Mouse (Mus musculus) embryo, embryonic 9.5 days (tissue): ENCODE data around the gene Gpr62.

Experiments used
- DNase-seq: peaks from one replicate; pipeline ENCODE4 v3.0.0-alpha.2; 2017; ENCODE audit errors: extremely low spot score

Gpr62 gene

GRCm38 (mm10) chr9:106456325-106457162 is 9.2 kb downstream of the Gpr62 start:
- DNase-seq = peak; percentile 81

DNA sequence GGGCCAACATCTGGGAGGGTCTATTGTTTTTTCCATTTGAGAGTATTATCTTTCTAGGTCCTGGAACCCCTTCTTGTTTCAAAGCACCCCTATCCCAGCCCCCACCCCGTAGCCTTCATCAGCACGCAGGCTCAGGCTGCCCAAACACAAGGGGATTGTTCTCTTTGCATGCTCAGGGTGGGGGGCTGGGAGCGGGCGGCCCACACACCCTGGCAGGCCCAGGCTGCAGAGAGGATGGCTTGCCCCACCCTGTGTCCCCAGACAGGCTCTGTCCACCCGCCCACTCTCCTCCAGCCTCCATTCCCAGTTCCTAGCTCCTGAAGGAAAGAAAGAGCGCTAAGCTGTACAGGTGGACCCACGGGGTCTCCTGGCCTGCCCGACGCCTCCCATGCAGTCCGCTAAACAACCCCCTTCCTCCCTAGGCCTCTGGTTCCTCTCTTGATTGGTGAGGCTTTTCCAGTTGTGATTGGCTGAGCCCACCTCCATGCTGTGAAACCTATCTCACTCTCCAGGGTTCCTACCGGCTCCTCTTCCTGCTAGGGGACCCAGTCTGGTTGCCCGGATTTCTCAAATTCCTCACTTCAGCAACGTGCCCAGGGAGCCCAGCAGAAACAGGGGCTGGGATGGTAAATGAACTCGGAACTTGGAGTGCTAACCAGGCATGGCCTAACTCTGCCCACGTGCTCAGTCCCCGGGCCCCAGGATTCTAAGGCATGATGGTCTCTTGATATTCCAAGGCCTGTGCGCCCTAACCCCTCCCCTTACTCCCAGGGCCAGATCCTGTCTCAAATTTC is 10.7 kb downstream of the Gpr62 start:
- peak; percentile 78 for DNase-seq

- DNase-seq = peak; percentile 71
Observed at GRCm38 (mm10) chr9:106454071-106454761, 11.5 kb downstream of the Gpr62 start.

DNA sequence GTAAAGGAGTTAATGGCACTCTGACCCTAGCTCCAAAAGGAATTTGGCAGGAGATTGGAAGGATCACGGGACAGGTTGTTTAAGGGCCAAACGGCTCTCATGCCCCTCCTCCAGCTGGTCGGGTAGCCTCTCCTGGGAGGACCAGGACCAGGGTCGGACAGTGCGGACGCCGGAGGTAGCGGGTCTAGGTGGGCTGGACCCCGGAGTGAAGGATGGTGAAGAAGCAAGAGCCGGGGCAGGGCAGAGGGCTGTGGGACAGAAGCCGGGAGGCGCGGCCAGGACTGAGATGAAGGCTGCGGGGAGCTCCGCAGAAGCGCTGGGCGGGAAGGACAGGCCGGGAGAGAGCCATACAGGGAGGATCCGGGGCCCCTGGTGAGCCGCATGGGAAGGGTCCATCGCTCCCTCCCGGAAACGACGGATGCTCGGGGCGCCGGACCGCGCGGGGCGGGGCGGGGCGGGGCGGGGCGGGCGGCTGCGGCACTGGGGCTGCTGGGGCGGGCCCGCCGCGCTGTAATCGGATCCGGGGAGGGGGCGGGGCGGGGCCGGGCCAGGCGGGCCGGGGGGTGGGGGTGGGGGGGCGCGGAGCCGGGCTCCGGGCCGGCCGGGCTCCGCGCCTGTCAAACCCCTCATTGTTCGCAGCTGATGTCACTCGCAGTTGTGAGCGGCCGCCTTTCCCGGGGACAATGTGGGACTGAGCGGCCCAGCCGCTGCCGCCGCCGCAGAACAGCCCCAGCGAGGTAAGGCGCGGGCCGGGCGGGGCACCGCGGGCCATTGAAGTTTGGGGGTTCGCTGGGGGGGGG is 12.3 kb downstream of the Gpr62 start, which contains the start of gene Pcbp4:
Gene Pcbp4, plus strand, starts transcription at position 21 of the 800 bp plus-strand sequence.
- DNase-seq = peak; percentile 93

DNA sequence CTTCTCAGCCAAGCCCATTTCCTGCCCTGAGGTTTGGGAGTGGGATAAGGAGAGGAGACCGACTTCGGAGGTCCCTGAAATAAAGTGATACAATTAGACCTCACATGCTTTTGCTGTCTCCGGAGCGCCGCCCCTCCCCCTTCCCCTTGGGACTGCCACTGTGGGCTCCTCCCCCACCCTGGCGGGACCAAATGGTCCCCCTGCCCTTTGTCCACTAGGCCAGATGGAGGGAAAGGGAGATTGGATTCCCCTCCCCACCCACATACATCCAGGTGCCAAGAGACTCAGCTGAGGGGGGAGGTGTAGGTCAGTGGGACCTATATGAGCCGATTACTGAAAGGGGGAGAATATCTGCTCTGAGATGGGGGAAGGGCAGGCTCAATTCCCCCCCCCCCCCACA is 12.9 kb downstream of the Gpr62 start:
- DNase-seq = peak; percentile 87

- no peak for DNase-seq
Observed at GRCm38 (mm10) chr9:106452351-106452750, 13.4 kb downstream of the Gpr62 start.

GRCm38 (mm10) chr9:106451899-106452298 is 13.8 kb downstream of the Gpr62 start:
- DNase-seq = no peak

GRCm38 (mm10) chr9:106451298-106451697 is 14.4 kb downstream of the Gpr62 start:
- no peak for DNase-seq

- peak; percentile 59 for DNase-seq
Observed at GRCm38 (mm10) chr9:106450661-106451060, 15.1 kb downstream of the Gpr62 start.

GRCm38 (mm10) chr9:106449947-106450346 is 15.8 kb downstream of the Gpr62 start:
- DNase-seq = no peak

GRCm38 (mm10) chr9:106448498-106449031 is 17.2 kb downstream of the Gpr62 start:
- peak; percentile 70 for DNase-seq

GRCm38 (mm10) chr9:106447951-106448350 is 17.8 kb downstream of the Gpr62 start:
- DNase-seq = no peak

DNA sequence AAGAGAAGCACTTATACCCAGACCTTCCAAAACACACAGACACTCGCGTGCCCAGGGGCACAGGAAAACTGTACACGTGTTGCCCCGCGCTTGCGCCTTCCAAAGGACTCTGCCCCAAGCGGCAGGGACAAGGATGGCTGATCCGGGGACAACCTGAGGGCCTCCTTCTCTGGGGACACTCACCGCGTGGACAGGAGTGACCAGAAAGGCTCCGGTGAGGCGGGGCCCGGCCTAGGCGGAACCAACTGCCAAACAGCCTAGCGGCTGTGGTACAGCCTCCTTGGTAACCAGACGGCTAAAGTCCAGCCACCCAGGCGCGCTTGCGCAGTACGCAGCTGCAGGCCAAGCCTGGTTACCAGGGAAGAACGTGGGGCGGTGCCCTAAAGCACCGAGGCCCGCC is 18.4 kb downstream of the Gpr62 start, which contains the start of the genes Abhd14b and Abhd14a:
Gene Abhd14b, plus strand, starts transcription at position 112 of the 400 bp plus-strand sequence.
Gene Abhd14a, minus strand, starts transcription at position 331 of the 400 bp plus-strand sequence.
- DNase-seq = peak; percentile 91

- no peak for DNase-seq
Observed at GRCm38 (mm10) chr9:106444836-106445235, 20.9 kb downstream of the Gpr62 start.

DNA sequence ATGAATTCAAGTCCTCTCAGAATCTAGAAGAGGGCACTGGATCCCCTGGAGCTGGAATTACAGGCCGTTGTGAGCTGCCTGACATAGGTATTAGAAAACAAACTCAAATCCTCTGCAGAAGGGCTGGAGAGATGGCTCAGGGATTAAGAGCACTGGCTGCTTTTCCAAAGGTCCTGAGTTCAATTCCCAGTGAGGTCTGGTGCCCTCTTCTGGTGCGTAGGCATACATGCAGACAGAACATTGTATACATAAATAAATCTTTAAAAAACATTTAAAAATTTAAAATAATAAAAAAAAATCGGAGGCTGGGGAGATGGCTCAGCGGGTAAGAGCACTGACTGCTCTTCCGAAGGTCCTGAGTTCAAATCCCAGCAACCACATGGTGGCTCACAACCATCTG is 23.1 kb downstream of the Gpr62 start:
- DNase-seq = no peak

DNA sequence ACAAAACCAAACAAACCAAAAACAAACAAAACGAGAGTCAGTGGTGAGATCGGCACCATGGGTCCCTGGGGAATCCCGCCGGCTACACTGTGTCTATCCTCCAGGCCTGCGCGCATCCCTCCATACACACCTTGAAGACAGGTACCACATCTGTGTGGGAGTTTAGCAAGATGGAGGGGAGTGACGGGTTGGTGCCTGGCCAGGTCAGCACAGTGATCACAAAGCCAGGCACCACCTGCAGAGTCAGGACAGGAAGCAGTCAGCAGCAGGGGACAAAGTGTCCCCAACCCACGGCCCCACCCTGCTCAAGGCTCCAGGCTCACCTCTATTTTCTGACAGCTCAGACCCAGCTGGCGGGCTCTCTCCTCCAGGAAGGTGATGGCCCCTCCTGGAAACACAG is 29.2 kb downstream of the Gpr62 start:
- no peak for DNase-seq

DNA sequence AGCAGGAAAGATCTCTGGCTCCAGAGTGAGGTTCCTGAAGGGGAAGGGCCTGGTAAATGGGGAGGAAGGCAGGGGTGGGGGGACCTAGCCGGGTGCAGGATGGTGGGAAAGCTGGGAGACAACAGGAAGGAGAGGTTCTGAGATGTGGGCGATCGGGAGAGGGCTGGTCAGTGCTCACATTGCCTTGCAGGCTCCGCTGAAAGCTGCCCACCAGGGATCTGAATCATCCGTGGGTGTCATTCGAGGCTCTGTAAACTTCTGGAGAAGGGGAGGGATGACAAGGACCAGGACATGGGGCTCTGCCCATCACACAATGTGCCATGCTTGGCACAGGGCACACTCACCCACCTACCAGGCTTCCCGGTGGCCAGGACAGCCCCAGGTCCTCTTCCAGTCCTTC is 32.3 kb downstream of the Gpr62 start:
- DNase-seq = no peak

- no peak for DNase-seq
Observed at GRCm38 (mm10) chr9:106430015-106430264, 35.8 kb downstream of the Gpr62 start.

DNA sequence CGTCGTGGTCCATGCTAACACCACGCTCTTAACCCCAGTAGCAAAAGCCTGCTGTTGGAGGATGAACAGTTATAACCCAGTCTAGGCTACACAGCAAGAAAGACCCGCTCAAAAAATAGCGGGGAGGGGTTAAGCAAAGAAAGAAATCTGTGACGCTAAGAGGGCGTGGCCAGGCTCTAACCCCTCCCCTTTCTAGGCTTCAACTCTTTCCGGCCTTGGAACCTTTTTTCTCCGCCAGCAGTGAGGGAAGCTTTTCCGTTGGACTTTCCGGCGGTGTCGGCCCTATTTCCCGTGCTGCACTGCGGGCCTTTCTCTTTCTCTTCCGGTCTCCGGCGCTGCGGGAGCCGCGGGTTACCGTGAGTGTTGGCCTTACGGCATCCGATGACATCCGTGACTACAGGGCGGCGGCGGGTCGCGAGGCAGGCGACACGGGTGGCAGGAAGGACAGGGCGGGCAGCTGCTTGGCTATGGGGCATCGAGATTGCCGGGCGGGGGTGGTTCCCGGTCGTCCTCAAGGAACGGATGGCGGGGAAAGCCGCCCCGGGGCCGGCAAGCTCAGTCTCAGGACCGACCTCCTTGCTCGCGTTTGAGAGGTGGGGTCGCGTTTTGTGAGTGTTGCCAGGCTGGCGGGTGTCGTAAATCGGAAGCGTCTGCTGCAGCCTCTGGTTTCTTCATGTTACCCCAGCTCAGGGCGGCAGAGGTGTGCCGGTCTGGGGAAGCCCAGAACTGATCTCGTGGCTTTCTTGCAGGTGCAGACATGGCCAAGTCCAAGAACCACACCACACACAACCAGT is 36.3 kb downstream of the Gpr62 start, which contains the start of gene Rpl29:
Gene Rpl29, plus strand, starts transcription at position 234 of the 794 bp plus-strand sequence.
- DNase-seq = peak; percentile 98

GRCm38 (mm10) chr9:106428719-106429220 is 37.0 kb downstream of the Gpr62 start:
- DNase-seq = no peak
